Mouse (Mus musculus): ENCODE data around the gene Brip1.
"Not testable (repeated sequence)": the region's sequence is repeated elsewhere in the genome, so short reads cannot be mapped to it uniquely, and the experiment has no call there.

Gene Brip1

DNA sequence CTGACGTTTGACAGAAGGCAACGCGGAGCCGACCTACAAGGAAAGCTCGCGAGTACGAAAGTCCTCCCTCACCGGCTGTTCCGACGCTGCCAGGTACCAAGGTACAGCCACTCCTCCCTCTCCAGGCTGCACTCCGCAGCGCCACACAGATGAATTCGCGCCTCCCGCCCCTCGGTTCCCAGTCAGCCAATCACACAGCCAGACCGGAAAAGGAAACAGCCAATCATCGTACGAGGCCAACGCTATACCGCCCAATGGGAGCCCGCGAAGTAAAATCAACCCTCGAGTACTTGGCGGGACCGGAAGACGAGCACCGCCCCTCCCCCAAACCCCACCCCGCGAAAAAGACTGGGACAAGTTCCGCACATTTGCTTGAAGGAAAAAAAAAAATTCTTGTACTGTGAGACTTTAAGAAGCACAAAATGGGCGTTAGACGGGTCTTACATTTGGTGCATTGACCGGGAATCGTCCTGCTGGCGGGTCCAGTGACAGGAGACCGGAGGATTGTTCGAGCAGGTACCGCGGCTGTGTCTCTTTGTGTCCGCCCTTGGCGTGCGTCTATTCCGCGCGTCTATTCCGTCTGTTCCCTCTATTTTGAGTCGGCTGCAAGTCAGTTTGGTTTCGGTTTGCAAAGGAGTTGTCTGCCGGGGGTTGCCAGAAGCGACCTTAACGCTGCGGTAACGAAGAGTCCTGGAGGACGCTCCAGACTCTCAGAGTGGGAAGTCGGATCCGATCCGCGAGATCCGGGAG lies at the start of gene Brip1:
Gene Brip1 (minus strand): TSS at position 157 of the 750 bp plus-strand sequence.
- in situ Hi-C loops (cut with MboI; ENCODE audit: unreplicated experiment in 2 of 2): no loop called here

DNA sequence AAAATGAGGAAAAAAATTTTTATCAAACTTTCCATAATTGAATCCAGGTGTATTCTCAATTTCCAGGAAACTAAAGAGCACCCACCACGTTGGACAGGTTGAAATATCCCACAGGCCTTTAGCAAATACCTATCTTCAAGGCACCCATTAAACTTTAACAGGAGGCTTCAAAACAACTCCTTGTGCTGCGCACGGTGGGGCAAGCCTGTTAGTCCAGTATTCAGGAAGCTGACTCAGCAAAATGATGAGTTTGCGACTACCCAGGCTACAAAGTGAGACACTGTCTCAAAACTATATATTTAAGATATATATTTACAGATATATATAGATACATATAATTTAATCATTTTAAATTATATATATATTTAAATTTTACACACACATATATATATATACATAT lies 31.5 kb upstream of the Brip1 start:
- in situ Hi-C loops (cut with MboI; ENCODE audit: unreplicated experiment in 2 of 2): no loop called here

DNA sequence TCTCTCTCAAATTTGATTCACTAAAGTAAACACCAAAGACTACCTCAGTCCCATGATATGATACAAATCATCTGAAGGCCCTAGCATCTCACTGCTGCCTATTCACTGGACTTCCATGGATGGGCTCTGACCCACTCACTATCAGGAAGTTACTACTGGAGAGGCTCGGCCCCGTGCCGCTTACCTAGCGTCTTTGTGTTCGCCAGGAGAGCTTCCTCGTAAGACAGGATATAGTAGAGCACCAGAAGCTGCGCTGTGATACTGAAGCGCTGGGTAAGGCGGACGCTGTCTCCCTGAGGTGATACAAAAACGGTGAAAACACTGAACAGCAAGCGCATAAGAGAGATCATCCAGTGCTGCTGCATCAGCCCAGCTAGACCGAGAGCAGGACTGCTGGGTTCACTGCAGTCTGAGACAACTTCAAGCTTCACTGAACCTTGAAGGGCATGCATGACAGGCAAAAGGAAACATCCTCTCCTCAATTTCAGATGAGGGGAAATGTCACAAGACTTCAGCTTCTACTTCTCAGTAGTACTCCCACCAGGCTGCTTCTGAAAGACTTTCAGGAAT lies 30.9 kb upstream of the Brip1 start:
- in situ Hi-C loops (cut with MboI; ENCODE audit: unreplicated experiment in 2 of 2): no loop called here

DNA sequence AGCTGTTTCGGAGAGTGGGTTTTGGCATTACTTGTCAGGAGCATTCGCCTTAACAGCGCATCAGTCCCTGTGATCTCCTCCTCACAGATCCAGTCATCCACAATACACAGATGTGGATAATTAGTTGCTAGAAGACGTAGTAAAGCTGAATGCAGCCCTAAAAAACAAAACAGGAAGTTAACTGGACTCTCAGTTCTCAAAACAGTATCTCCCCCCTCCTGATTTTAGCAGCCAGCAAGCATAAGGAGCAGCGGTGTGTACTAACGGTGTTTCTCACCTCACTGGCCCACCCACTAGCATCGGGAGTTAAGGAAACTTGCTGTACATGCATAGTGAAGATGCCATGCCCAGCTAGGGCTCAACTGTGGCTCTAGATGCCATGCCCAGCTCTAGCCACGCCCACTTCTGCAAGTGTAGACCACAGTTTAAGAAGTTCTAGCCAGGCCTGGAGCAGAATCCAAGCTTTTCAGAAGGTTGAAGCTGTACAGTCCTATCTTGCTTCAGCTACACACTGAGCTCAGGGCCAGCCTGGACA lies 25.7 kb upstream of the Brip1 start:
- in situ Hi-C loops (cut with MboI; ENCODE audit: unreplicated experiment in 2 of 2): no loop called here

- in situ Hi-C loops (cut with MboI; ENCODE audit: unreplicated experiment in 2 of 2): no loop called here
These were observed 24.8 kb upstream of the Brip1 start for GRCm38 (mm10) chr11:86225761-86226160.

GRCm38 (mm10) chr11:86211803-86212202 lies 10.8 kb upstream of the Brip1 start:
- in situ Hi-C loops (cut with MboI; ENCODE audit: unreplicated experiment in 2 of 2): no loop called here

DNA sequence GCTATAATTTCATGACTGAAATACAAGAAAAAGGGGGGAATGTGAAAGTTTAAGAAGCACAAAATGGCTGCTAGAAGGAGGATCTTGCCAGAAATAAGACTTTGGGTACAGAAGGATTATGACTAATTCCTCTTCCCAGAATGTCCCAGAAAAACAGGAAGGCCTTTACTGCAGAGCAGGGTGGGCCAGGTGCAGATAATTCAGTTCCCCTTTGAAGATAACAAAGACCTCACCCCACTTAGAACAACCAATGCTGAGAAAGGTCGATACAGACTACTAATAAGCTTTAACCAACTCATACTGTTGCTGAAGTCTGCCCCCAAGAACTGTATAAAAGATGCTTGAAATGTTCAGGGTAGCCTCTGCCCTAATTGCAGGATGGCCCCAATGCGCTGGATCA lies 8.1 kb upstream of the Brip1 start:
- in situ Hi-C loops (cut with MboI; ENCODE audit: unreplicated experiment in 2 of 2): no loop called here

DNA sequence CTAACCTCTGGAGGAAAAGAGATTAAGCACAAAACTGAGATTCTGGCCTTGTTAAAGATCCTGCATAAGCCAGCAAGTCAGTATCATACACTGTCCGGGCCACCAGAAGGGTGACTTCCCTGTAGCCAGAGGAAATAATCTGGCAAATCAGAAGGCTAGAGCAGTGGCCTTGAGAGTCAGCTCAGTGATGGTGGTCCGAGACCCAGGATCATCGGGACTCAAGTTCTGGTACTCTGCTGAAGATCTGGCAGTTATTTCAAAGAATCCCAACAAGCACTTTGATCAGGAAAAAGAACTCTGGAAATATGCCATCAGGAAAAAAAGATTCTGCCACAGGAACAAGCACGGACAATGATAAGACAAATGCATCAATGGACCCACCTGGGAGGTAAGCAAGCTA lies 4.9 kb upstream of the Brip1 start:
- in situ Hi-C loops (cut with MboI; ENCODE audit: unreplicated experiment in 2 of 2): no loop called here

GRCm38 (mm10) chr11:86205031-86205430 lies 4.0 kb upstream of the Brip1 start:
- in situ Hi-C loops (cut with MboI; ENCODE audit: unreplicated experiment in 2 of 2): no loop called here

- in situ Hi-C loops (cut with MboI; ENCODE audit: unreplicated experiment in 2 of 2): no loop called here
These were observed 1.1 kb upstream of the Brip1 start for GRCm38 (mm10) chr11:86201901-86202675.

- in situ Hi-C loops (cut with MboI; ENCODE audit: unreplicated experiment in 2 of 2): no loop called here
These were observed 452 bp downstream of the Brip1 start for GRCm38 (mm10) chr11:86200460-86201021.

DNA sequence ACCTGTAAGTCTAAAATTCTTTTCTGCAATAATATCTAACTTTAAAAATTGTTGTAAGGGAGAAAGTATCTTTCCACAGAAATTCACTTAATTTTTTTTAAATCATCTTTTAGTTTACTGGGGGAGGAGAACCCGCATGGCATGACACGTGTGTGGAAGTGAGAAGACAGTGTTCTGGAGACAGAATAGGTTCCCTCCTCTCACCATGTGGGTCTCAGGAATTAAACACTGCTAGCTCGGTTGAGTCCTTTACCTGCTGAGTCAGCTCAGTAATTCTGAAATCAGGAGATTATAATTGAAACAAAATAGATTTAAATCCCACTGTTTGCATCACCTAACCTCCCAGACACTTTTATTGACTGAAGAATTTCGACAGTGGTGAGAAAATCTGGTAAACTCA lies 1.3 kb downstream of the Brip1 start:
- in situ Hi-C loops (cut with MboI; ENCODE audit: unreplicated experiment in 2 of 2): no loop called here

- in situ Hi-C loops (cut with MboI; ENCODE audit: unreplicated experiment in 2 of 2): not testable (repeated sequence)
These were observed 15.8 kb downstream of the Brip1 start for GRCm38 (mm10) chr11:86185224-86185623.

DNA sequence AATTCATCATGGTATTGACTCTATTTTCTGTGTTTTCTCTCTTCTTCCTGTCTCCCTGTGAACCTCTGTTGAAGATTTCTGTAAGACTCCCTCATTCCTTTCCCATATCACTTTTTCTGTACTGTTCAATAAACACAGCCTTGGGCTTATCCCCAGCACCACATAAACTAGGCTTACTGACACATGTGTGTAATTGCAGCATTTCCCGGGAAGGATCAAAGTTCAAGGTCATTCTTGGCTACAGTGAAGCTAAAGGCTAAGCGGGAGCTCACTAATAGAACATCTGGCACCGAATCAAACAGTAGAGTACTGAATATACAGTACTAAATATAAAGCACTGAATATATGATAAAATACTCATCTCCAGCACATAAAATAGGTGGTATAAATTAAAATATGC lies 25.2 kb downstream of the Brip1 start:
- in situ Hi-C loops (cut with MboI; ENCODE audit: unreplicated experiment in 2 of 2): loop anchor here in 1 of 2 experiments (10.0 kb wide), 1 partner anchor 191 kb away; no protein-coding TSS in a partner anchor

DNA sequence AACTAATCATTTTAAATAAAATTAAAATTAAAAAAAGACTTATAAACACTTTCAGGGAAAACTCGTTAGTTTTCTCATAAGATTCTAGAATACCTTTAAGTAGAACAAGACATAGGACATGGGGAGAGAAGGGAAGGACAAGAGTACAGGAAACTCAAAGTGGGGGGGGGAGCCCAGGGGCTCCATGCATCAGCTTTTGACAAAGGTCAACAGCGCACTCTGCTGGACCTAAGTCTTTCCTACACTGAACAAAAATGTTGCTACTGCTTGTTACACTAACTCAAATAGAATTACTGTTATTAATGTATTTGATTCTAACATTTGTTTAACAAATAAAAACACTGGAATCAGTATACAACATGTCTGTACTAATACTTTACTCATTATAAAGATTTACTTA lies 26.8 kb downstream of the Brip1 start:
- in situ Hi-C loops (cut with MboI; ENCODE audit: unreplicated experiment in 2 of 2): loop anchor here (5.0 to 10.0 kb wide), 6 partner anchors 142 to 797 kb away; no protein-coding TSS in a partner anchor

- in situ Hi-C loops (cut with MboI; ENCODE audit: unreplicated experiment in 2 of 2): loop anchor here (5.0 to 10.0 kb wide), 6 partner anchors 138 to 793 kb away; no protein-coding TSS in a partner anchor
These were observed 30.2 kb downstream of the Brip1 start for GRCm38 (mm10) chr11:86170743-86171142.

- in situ Hi-C loops (cut with MboI; ENCODE audit: unreplicated experiment in 2 of 2): loop anchor here in 1 of 2 experiments (10.0 kb wide), 1 partner anchor 85 kb away; no protein-coding TSS in a partner anchor
These were observed 40.7 kb downstream of the Brip1 start for GRCm38 (mm10) chr11:86160251-86160650.

- in situ Hi-C loops (cut with MboI; ENCODE audit: unreplicated experiment in 2 of 2): no loop called here
These were observed 42.0 kb downstream of the Brip1 start for GRCm38 (mm10) chr11:86158950-86159349.

- in situ Hi-C loops (cut with MboI; ENCODE audit: unreplicated experiment in 2 of 2): no loop called here
These were observed 45.4 kb downstream of the Brip1 start for GRCm38 (mm10) chr11:86155638-86156037.

- in situ Hi-C loops (cut with MboI; ENCODE audit: unreplicated experiment in 2 of 2): no loop called here
These were observed 69.7 kb downstream of the Brip1 start for GRCm38 (mm10) chr11:86131324-86131723.
